Mouse (Mus musculus) intestine, embryonic 14.5 days (tissue): ENCODE results near the gene Tmem88b. TPM values are rescaled to one million over a fixed set of nuclear protein-coding genes. Genes with fewer than 3 reads are reported as not detected.
A peak's percentile ranks its signal among the peaks of the same experiment; 100 is the strongest.

Experiments
- ATAC-seq: fragments of 200-750 bp; cut with Nextera tagmentation; replicated peaks from 2 replicates; pipeline ENCODE4 v1.8.0; 2017; ENCODE audit warnings: low read depth, moderate number of reproducible peaks, moderate TSS enrichment, moderate library complexity; ENCODE audit not compliant: low FRiP score, low TSS enrichment
- DNase-seq: peaks from one replicate; pipeline ENCODE4 v3.0.0-alpha.2; 2018; ENCODE audit warnings: low spot score
- H3K27ac ChIP-seq: fragments of 300-500 bp; sonication (generic); 2 replicates; pipeline ENCODE4 v1.5.1; 2014; ENCODE audit warnings: low read depth, mild to moderate bottlenecking, control low read depth
- H3K27me3 ChIP-seq: fragments of 300-500 bp; sonication (generic); replicated peaks from 2 replicates; pipeline ENCODE4 v1.6.1; 2014; ENCODE audit warnings: low read length, control low read depth; ENCODE audit not compliant: control insufficient read depth, insufficient read depth
- H3K36me3 ChIP-seq: fragments of 300-500 bp; sonication (generic); 2 replicates; pipeline ENCODE4 v1.6.1; 2014; ENCODE audit warnings: low read length, control low read depth; ENCODE audit not compliant: control insufficient read depth, insufficient read depth
- H3K4me1 ChIP-seq: fragments of 300-500 bp; sonication (generic); replicated peaks from 2 replicates; pipeline ENCODE4 v1.6.1; 2014; ENCODE audit warnings: low read length, control low read depth, mixed read lengths; ENCODE audit not compliant: control insufficient read depth, insufficient read depth
- H3K4me2 ChIP-seq: fragments of 300-500 bp; sonication (generic); 2 replicates; pipeline ENCODE4 v1.6.1; 2014; ENCODE audit warnings: low read length
- H3K4me3 ChIP-seq: fragments of 300-500 bp; sonication (generic); 2 replicates; pipeline ENCODE4 v1.5.1; 2014; ENCODE audit warnings: low read depth, low read length, control low read depth, mixed read lengths
- H3K9ac ChIP-seq: fragments of 300-500 bp; sonication (generic); 2 replicates; pipeline ENCODE4 v1.6.1; 2014; ENCODE audit warnings: mild to moderate bottlenecking, low read length
- H3K9me3 ChIP-seq: fragments of 300-500 bp; sonication (generic); 2 replicates; pipeline ENCODE4 v1.6.1; 2016; ENCODE audit warnings: low read length, control low read depth; ENCODE audit not compliant: control insufficient read depth
- WGBS: fragments of 180-500 bp; shearing (Covaris S2); extraction: QIAGEN DNeasy Blood & Tissue Kit; methylation state at CpG from one replicate; pipeline ENCODE4 v1.1.7; 2014; 5-methylcytosine and 5-hydroxymethylcytosine counted together
- polyA plus RNA-seq: library from polyadenylated mRNA; unstranded; fragments of >200 nt; fragmentation: Nextera tagmentation; extraction: Ambion mirVana; gene quantifications from 2 replicates; pipeline ENCODE4 v1.2.1, GENCODE M21; 2014

The Tmem88b gene
- polyA plus RNA-seq, 1 experiment from 2014 or later, result 0.55 TPM

GRCm38 (mm10) chr4:155821025-155821424 is 35.4 kb upstream of the Tmem88b start:
- no peak for ATAC-seq
- WGBS, result 72% methylated on average over 7 of the region's 7 CpGs

GRCm38 (mm10) chr4:155817533-155817932 is 31.9 kb upstream of the Tmem88b start:
- H3K4me2 ChIP-seq, result no peak overlapping the region
- H3K4me1 ChIP-seq, result peaks cover 14% of the 10 kb centered on the region
- no peaks in the 10 kb centered on the region for H3K27me3 ChIP-seq
- H3K4me3 ChIP-seq, result no peak overlapping the region
- ATAC-seq (no peak), DNase-seq (no peak)
- peaks cover 91% of the 10 kb centered on the region for H3K36me3 ChIP-seq
- H3K9ac ChIP-seq, result no peak overlapping the region
- no peaks in the 10 kb centered on the region for H3K9me3 ChIP-seq
- WGBS, result 79% methylated on average over 4 of the region's 4 CpGs
- H3K27ac ChIP-seq, result no peak overlapping the region

More at GRCm38 (mm10) chr4:155821025-155821424, 35.4 kb upstream of the Tmem88b start:
- DNase-seq, result no peak
- peaks cover 97% of the 10 kb centered on the region for H3K36me3 ChIP-seq
- no peaks in the 10 kb centered on the region for H3K9me3 ChIP-seq
- no peaks in the 10 kb centered on the region for H3K4me1 ChIP-seq
- no peak overlapping the region for H3K4me3 ChIP-seq
- no peaks in the 10 kb centered on the region for H3K27me3 ChIP-seq
- no peak overlapping the region for H3K27ac ChIP-seq
- H3K9ac ChIP-seq, result no peak overlapping the region
- no peak overlapping the region for H3K4me2 ChIP-seq

GRCm38 (mm10) chr4:155812665-155813181 is 27.0 kb upstream of the Tmem88b start:
- H3K36me3 ChIP-seq, result peaks cover 75% of the 10 kb centered on the region
- peak; percentile 73 for DNase-seq
- under 1% methylated on average over 47 of the region's 49 CpGs for WGBS

GRCm38 (mm10) chr4:155811929-155812664 is 26.4 kb upstream of the Tmem88b start, which contains the start of gene Ccnl2:
Ccnl2 (plus strand) TSS chr4:155812489.
- no peaks in the 10 kb centered on the region for H3K27me3 ChIP-seq
- DNase-seq, result peak; percentile 95
- peaks cover 75% of the 10 kb centered on the region for H3K36me3 ChIP-seq
- peak within 1 kb of the TSS; percentile 97 for H3K4me2 ChIP-seq
- H3K27ac ChIP-seq, result peak within 1 kb of the TSS; percentile 93
- peak; percentile 97 for ATAC-seq
- H3K4me3 ChIP-seq, result peak within 1 kb of the TSS; percentile 100
- H3K9me3 ChIP-seq, result no peaks in the 10 kb centered on the region
- WGBS, result 1% methylated on average over 60 of the region's 60 CpGs
- H3K9ac ChIP-seq, result peak within 1 kb of the TSS; percentile 99
- peaks cover 20% of the 10 kb centered on the region for H3K4me1 ChIP-seq

More at GRCm38 (mm10) chr4:155812665-155813181, 27.0 kb upstream of the Tmem88b start:
- H3K9ac ChIP-seq, result peak overlapping the region; percentile 99
- H3K9me3 ChIP-seq, result no peaks in the 10 kb centered on the region
- peak overlapping the region; percentile 100 for H3K4me3 ChIP-seq
- H3K27me3 ChIP-seq, result no peaks in the 10 kb centered on the region
- peak; percentile 44 for ATAC-seq
- H3K4me1 ChIP-seq, result peaks cover 20% of the 10 kb centered on the region
- peak overlapping the region; percentile 97 for H3K4me2 ChIP-seq
- peak overlapping the region; percentile 93 for H3K27ac ChIP-seq

DNA sequence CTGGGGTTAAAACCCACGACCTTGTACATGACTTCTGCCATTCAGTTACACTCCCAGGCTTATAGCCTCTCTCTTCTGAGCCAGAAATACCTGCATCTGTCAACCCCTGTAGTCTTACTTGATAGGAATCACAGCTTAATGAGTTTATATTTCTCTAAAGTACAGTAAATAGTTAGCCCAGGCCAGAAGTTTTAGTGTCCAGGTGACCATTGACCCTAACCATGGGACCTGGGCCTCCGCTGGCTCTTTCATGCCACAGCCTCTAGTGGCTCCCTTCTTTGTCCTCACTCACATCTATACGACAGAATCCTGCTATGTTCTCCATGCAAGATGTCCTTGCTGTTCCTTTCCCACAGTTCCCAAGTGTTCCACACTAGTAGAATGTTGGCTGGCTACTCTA is 22.2 kb upstream of the Tmem88b start:
- Histone ChIP-seq H3K9me3 (no peaks in the 10 kb centered on the region), H3K4me3 (no peak overlapping the region), H3K27ac (peak overlapping the region; percentile 54; the same call in 1 of the 2 replicates), H3K4me2 (no peak overlapping the region), H3K4me1 (peaks cover 14% of the 10 kb centered on the region), H3K27me3 (no peaks in the 10 kb centered on the region), H3K36me3 (peaks cover 56% of the 10 kb centered on the region), H3K9ac (no peak overlapping the region)
- WGBS, result 93% methylated on average over 3 of the region's 3 CpGs
- no peak for DNase-seq
- ATAC-seq, result no peak

GRCm38 (mm10) chr4:155803340-155804041 is 17.8 kb upstream of the Tmem88b start:
- ATAC-seq, result peak; percentile 98
- Histone ChIP-seq H3K4me2 (peak overlapping the region; percentile 82), H3K9ac (peak overlapping the region; percentile 84), H3K4me3 (peak overlapping the region; percentile 99), H3K27ac (peak overlapping the region; percentile 64), H3K27me3 (no peaks in the 10 kb centered on the region), H3K4me1 (peaks cover 8% of the 10 kb centered on the region; the same call in 1 of the 2 replicates), H3K36me3 (peaks cover 31% of the 10 kb centered on the region), H3K9me3 (no peaks in the 10 kb centered on the region)
- peak; percentile 99 for DNase-seq
- WGBS, result under 1% methylated on average over 58 of the region's 58 CpGs

DNA sequence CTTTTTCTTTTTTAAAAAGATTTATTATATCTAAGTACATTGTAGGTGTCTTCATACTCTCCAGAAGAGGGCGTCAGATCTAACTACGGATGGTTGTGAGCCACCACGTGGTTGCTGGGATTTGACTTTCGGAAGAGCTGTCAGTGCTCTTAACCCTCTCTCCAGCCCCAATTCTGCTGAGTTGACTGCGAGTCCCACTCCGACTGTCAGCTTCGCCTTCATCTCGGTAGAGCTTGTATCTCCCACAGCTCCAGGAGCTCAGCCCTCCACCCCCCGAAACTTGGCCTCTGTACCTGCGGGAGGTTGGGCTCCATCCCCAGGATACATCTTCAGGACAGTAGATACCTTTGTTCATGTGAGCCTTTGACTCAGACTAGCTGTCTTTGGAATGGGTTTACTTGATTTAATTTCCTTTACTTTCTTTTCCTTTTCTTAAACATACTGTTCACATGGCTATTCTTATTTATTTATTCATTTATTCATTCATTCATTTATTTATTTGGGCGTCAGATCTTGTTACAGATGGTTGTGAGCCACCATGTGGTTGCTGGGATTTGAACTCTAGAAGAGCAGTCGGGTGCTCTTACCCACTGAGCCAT is 17.2 kb upstream of the Tmem88b start, which contains the start of gene Mrpl20:
Gene Mrpl20 (plus strand): TSS at position 138 of the 599 bp plus-strand sequence.
- H3K4me2 ChIP-seq, result peak within 1 kb of the TSS; percentile 82
- H3K27ac ChIP-seq, result peak within 1 kb of the TSS; percentile 64
- no peaks in the 10 kb centered on the region for H3K9me3 ChIP-seq
- WGBS, result 10% methylated on average over 12 of the region's 12 CpGs
- DNase-seq, result peak; percentile 72
- peak; percentile 34; the same call in 1 of the 2 replicates for ATAC-seq
- H3K4me3 ChIP-seq, result peak within 1 kb of the TSS; percentile 99
- peaks cover 25% of the 10 kb centered on the region for H3K36me3 ChIP-seq
- peak within 1 kb of the TSS; percentile 84 for H3K9ac ChIP-seq
- H3K4me1 ChIP-seq, result peaks cover 8% of the 10 kb centered on the region; the same call in 1 of the 2 replicates
- H3K27me3 ChIP-seq, result no peaks in the 10 kb centered on the region

- no peak overlapping the region for H3K27ac ChIP-seq
- H3K4me2 ChIP-seq, result no peak overlapping the region
- ATAC-seq (no peak), DNase-seq (no peak)
- peaks cover 8% of the 10 kb centered on the region; the same call in 1 of the 2 replicates for H3K4me1 ChIP-seq
- H3K4me3 ChIP-seq, result no peak overlapping the region
- WGBS, result 93% methylated on average over 1 of the region's 1 CpGs
- no peaks in the 10 kb centered on the region for H3K27me3 ChIP-seq
- no peaks in the 10 kb centered on the region for H3K9me3 ChIP-seq
- H3K36me3 ChIP-seq, result peaks cover 17% of the 10 kb centered on the region
- H3K9ac ChIP-seq, result no peak overlapping the region
Observed at GRCm38 (mm10) chr4:155802075-155802474, 16.4 kb upstream of the Tmem88b start.
